ENCODE assay signal across 8 mouse cellular contexts in the genomic region with DNA sequence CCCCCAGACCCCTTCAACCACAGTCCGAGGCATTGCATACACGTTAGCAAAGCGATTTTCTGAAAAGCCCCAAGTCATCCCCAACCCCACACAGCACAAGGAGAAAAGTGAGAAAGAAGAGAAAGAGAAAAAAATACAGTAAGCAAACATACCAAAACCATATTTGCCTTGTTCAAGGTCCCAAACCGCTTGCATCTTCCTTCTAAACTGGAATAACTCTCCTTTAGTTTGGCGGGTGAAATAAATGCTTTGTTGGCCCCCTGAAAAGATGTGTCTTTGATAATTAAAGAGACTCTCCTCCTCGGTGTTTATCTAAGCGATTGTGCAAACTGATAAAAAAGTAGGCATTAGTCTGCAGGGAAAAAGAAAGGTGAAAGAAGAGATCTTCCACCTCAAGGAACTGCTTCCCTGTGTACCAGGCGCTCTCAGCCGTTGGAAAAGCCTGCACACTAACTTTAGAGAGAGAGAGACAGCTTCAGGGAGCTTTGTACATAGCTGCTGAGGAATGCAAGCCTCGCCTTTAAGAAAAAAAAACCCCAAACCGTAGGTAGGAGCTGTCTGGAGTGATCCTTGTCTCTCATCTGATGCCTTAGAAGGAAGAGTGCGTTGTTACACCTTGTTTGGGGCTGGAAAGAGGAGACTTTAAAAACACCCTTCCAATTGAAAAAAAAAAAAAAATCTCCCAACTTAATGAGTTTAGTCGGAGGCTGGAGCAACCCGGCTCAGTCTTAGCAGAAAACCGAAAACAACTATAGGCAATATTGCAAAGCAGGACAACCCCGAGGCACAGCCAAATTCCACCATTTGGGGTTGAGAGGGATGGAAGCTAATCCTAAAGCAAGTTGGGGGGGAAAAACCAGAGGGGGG. TPM values are rescaled to one million over a fixed set of nuclear protein-coding genes. Genes with fewer than 3 reads are reported as not detected.
DNase-seq lines count a peak whose midpoint lies in the region; ATAC-seq and TF ChIP-seq lines count a peak whose summit lies in the region.

A gene (minus strand): TSS at position 795 of the 867 bp plus-strand sequence.

- H3K9me3 ChIP-seq in hindbrain, embryonic 16.5 days (ENCODE audit: control insufficient read depth, low read length): no peaks in the 10 kb centered on the region

- TF ChIP-seq CTCF in olfactory bulb, adult 2 months (IDR thresholded peaks at IDR 0.05; ENCODE audit: insufficient read depth, low read depth, low read length): no peak

- H3K36me3 ChIP-seq in hindbrain, embryonic 16.5 days (ENCODE audit: control insufficient read depth, insufficient read depth, low read length): no peaks in the 10 kb centered on the region

- peak within 1 kb of the TSS; percentile 80 for H3K27ac ChIP-seq in hindbrain, embryonic 16.5 days (ENCODE audit: low read depth, low read length)
- H3K27ac ChIP-seq in olfactory bulb, adult 2 months (ENCODE audit: insufficient read depth, low read depth, low read length): peak within 1 kb of the TSS; percentile 75

- intact Hi-C loops in left cerebral cortex, postnatal 36 days (cut with DNase I): loop anchor here (5.0 to 10.0 kb wide), 2 partner anchors 34 to 1019 kb away; no protein-coding TSS in a partner anchor

- ATAC-seq in hindbrain, embryonic 16.5 days: no peak

- DNase-seq in frontal cortex, adult 2 months (ENCODE audit: extremely low spot score in 1 of 2, low spot score in 1 of 2): no peak
- no peak for DNase-seq in frontal cortex, postnatal 36 days (ENCODE audit: low spot score in 2 of 2)
- DNase-seq in adrenal gland, postnatal 14 days: no peak
- no peak for DNase-seq in gastrocnemius, adult 8-10 months (ENCODE audit: low spot score in 2 of 2)
- DNase-seq in left cerebral cortex, postnatal 36 days (ENCODE audit: low spot score in 2 of 2): no peak
- no peak for DNase-seq in right cerebral cortex, adult 18-20 months

- WGBS in hindbrain, embryonic 16.5 days: 3% methylated on average over 16 of the region's 16 CpGs
- WGBS in olfactory bulb, adult 2 months: 5% methylated on average over 16 of the region's 16 CpGs

- peak within 1 kb of the TSS; percentile 60 for H3K4me2 ChIP-seq in hindbrain, embryonic 16.5 days (ENCODE audit: low read length)

- no peak for TF ChIP-seq POLR2A in olfactory bulb, adult 2 months (IDR thresholded peaks at IDR 0.05; ENCODE audit: insufficient read depth, low read depth, low read length)

- peak within 1 kb of the TSS; percentile 44 for H3K4me3 ChIP-seq in hindbrain, embryonic 16.5 days (ENCODE audit: low read length)
- peak within 1 kb of the TSS; percentile 36 for H3K4me3 ChIP-seq in olfactory bulb, adult 2 months (ENCODE audit: insufficient read depth, low read depth, low read length)

- peak within 1 kb of the TSS; percentile 65 for H3K9ac ChIP-seq in hindbrain, embryonic 16.5 days (ENCODE audit: low read depth, low read length)

- peaks cover 6% of the 10 kb centered on the region for H3K27me3 ChIP-seq in hindbrain, embryonic 16.5 days (replicated peaks; ENCODE audit: control insufficient read depth, insufficient read depth, low read length)

- peaks cover 15% of the 10 kb centered on the region for H3K4me1 ChIP-seq in hindbrain, embryonic 16.5 days (ENCODE audit: control insufficient read depth, insufficient read depth, low read depth, low read length)
- H3K4me1 ChIP-seq in olfactory bulb, adult 2 months (ENCODE audit: control insufficient read depth, insufficient read depth, low read length): peaks cover 11% of the 10 kb centered on the region

RNA-seq across cellular contexts. Expression of the gene that starts here (rescaled TPM):
- 29.0 and 30.2 TPM in 2 replicates for polyA plus RNA-seq in frontal cortex, adult 2 months (2012; rRNA removed)
- 91.5 and 106 TPM in 2 replicates for total RNA-seq in adrenal gland, postnatal 14 days (2021)
- 10 to 100 TPM; 18.0 to 21.0 (median 20.2) TPM for total RNA-seq in gastrocnemius, adult 8-10 months (2022)
- 63.1 and 68.9 TPM in 2 replicates for polyA plus RNA-seq in hindbrain, embryonic 16.5 days (2015; fragmentation: Nextera tagmentation; extraction: Ambion mirVana)
- total RNA-seq in left cerebral cortex, postnatal 36 days (2021): 10 to 100 TPM; 24.8 to 41.3 TPM
- not detected in 2 replicates for polyA plus RNA-seq in olfactory bulb, adult 2 months (2012; ENCODE audit: insufficient read depth, insufficient read length, low replicate concordance, missing spikeins)

Comparison
In these comparisons a context has a peak if more than half of its experiments do, and no peak if none do; other contexts are left out.
1. RNA of the gene that starts here (polyA plus RNA-seq): 63.1 to 68.9 TPM in hindbrain, embryonic 16.5 days and 29.0 to 30.2 TPM in frontal cortex, adult 2 months; not detected in olfactory bulb, adult 2 months; every median in the first group is over 10 times any median in the second.